Mouse (Mus musculus): Measurements from ENCODE around the gene Lsm3. TPM values are rescaled to one million over a fixed set of nuclear protein-coding genes. Genes with fewer than 3 reads are reported as not detected.

Lsm3 gene
- polyA plus RNA-seq, 1 experiment: 10.3 TPM

DNA sequence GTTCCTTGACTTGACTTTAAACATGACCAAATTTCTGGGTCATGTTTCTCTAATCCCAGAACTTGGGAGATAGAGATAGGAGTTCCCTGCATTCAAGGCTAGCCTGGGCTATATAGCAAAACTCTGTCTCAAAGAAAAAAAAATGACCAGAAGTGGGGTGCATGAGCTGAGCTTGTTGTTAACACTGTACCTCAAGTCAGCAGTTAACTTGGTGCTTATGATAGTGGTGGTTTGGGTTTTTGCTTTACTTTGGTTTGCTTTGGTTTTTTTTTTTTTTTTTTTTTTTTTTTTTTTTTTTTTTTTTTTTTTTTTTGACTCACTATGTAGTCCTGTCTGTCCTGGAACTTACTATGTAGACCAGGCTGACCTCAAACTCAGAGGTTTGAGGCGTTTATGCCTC lies 31.6 kb downstream of the Lsm3 start:
- H3K27me3 ChIP-seq (replicated peaks): peaks cover 49% of the 10 kb centered on the region
- H3K4me3 ChIP-seq (replicated peaks): no peak overlapping the region
- H3K9me3 ChIP-seq: no peaks in the 10 kb centered on the region; the same call in 1 of the 2 replicates
- H3K36me3 ChIP-seq (replicated peaks; ENCODE audit: low read length): no peaks in the 10 kb centered on the region
- peaks cover 59% of the 10 kb centered on the region for H3K4me1 ChIP-seq
- no peak for TF ChIP-seq FLI1 (IDR thresholded peaks at IDR 0.05; ENCODE audit: low read length)

DNA sequence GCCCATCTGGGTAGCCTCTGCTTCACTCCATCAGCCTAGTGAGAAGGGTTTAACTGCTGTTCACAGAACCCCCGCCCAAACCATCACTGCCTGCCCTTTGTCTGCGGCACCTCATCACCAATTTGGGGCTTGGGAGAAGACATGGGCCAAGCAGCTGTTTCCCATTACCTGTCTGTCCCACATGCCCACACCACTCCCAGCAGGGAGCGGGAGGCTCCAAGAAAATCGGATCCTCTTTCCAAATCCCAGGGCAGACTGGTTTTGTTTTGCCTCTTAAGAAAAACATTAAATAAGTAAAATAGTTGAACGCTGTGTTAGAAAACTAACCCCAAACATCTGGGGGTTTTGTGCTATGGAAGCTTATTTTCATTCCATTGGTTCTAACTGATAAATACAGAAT lies 33.9 kb downstream of the Lsm3 start:
- TF ChIP-seq FLI1 (IDR thresholded peaks at IDR 0.05; ENCODE audit: low read length): no peak
- TF ChIP-seq GATA1 (IDR thresholded peaks at IDR 0.05; ENCODE audit: borderline replicate concordance, low read length): no peak
- H3K27me3 ChIP-seq (replicated peaks): peaks cover 44% of the 10 kb centered on the region
- H3K36me3 ChIP-seq (replicated peaks; ENCODE audit: low read length): no peaks in the 10 kb centered on the region

DNA sequence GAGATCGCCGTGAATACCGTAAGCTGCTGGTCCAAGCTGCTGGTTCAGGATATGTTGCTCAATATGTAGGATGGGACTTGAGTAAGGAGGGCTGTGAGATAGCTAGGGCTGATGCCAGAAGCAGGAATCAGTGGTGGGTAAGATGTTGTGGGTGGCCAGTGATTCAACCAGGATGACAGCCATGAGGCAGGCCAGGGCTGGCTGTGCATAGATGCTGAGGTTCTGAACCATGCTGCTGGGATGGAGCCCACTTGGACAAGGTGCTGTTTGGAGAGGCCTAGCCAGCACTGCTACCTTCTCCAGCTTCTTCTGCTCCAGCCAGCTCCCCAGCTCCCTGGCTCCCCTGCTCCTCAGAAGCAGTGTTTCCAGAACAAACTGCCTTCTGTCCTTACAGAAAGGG lies 35.9 kb downstream of the Lsm3 start:
- peaks cover 36% of the 10 kb centered on the region for H3K4me1 ChIP-seq
- H3K4me3 ChIP-seq (replicated peaks): no peak overlapping the region
- TF ChIP-seq GATA1 (IDR thresholded peaks at IDR 0.05; ENCODE audit: borderline replicate concordance, low read length) (no peak), FLI1 (IDR thresholded peaks at IDR 0.05; ENCODE audit: low read length) (no peak)
- H3K36me3 ChIP-seq (replicated peaks; ENCODE audit: low read length): no peaks in the 10 kb centered on the region
- H3K9me3 ChIP-seq: peaks cover 9% of the 10 kb centered on the region
- H3K27me3 ChIP-seq (replicated peaks): peaks cover 49% of the 10 kb centered on the region

More for the DNA sequence above, 33.9 kb downstream of the Lsm3 start:
- Histone ChIP-seq H3K4me3 (replicated peaks) (no peak overlapping the region), H3K9me3 (no peaks in the 10 kb centered on the region; the same call in 1 of the 2 replicates), H3K4me1 (peaks cover 48% of the 10 kb centered on the region)

DNA sequence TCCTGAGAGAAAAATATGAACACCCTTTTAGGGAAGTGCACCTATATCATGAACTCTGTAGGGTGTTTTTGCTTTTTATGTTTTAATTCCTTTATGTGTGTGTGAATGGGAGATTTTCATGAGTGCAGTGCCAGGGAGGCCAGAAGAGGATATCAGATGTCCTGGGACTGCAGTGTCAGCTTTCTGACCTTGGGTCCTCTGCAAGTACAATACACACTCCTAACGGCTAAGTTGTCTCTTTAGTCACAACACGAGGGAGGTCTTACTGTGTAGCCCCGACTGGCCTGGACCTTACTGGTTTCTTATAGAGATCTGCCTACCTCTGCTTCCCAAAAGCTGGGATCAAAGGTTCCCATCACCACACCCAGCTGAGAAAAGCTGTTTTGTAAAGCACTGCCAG lies 37.0 kb downstream of the Lsm3 start:
- no peak for TF ChIP-seq FLI1 (IDR thresholded peaks at IDR 0.05; ENCODE audit: low read length)
- no peak for TF ChIP-seq GATA1 (IDR thresholded peaks at IDR 0.05; ENCODE audit: borderline replicate concordance, low read length)
- Histone ChIP-seq H3K4me3 (replicated peaks) (no peak overlapping the region), H3K27me3 (replicated peaks) (peaks cover 56% of the 10 kb centered on the region), H3K4me1 (peaks cover 32% of the 10 kb centered on the region), H3K9me3 (peaks cover 13% of the 10 kb centered on the region), H3K36me3 (replicated peaks; ENCODE audit: low read length) (no peaks in the 10 kb centered on the region)

DNA sequence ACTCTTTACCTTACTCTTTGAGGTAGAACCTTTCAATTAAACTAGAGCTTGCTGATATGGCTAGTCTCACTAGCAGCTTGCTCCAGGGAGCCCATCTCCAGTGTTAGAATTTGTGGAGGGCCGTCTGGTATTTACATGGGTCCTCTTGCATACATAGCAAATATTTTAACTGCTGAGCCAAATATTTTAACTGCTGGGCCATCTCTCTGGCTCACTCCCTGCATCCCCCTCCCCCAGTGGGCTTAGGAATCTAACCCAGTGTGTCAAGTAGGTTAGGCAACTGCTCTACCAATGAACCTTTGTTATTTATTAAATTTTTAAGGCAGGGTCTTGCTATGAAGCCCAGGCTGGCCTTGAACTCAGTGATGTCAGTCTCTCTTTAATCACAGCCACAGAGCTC lies 42.8 kb downstream of the Lsm3 start:
- H3K36me3 ChIP-seq (replicated peaks; ENCODE audit: low read length): no peaks in the 10 kb centered on the region
- peaks cover 56% of the 10 kb centered on the region for H3K27me3 ChIP-seq (replicated peaks)
- TF ChIP-seq GATA1 (IDR thresholded peaks at IDR 0.05; ENCODE audit: borderline replicate concordance, low read length): no peak
- no peak for TF ChIP-seq FLI1 (IDR thresholded peaks at IDR 0.05; ENCODE audit: low read length)
- H3K9me3 ChIP-seq: peaks cover 13% of the 10 kb centered on the region
- peaks cover 9% of the 10 kb centered on the region for H3K4me1 ChIP-seq
- no peak overlapping the region for H3K4me3 ChIP-seq (replicated peaks)

DNA sequence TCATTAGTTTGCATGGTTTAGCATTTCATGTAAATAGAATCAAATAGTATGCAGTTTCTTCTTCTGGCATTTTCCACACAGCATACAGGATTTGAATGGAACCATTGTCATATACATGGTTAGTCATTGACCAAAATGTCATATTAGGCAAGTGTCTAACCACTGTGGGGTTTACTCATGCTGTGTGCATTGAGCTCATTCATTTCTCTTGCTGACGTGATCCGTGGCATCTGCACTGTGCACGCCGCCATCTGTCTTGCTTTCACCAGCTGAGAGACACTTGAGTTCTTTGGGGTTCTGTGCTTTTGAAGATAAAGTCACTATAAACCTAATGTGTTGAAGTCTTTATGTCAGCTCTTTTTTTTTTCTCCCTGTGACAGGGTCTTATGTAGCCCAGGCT lies 43.6 kb downstream of the Lsm3 start:
- no peak overlapping the region for H3K4me3 ChIP-seq (replicated peaks)
- H3K27me3 ChIP-seq (replicated peaks): peaks cover 59% of the 10 kb centered on the region
- no peak for TF ChIP-seq GATA1 (IDR thresholded peaks at IDR 0.05; ENCODE audit: borderline replicate concordance, low read length)
- no peak for TF ChIP-seq FLI1 (IDR thresholded peaks at IDR 0.05; ENCODE audit: low read length)
- peaks cover 13% of the 10 kb centered on the region for H3K9me3 ChIP-seq
- no peaks in the 10 kb centered on the region for H3K36me3 ChIP-seq (replicated peaks; ENCODE audit: low read length)
- H3K4me1 ChIP-seq: peaks cover 7% of the 10 kb centered on the region

DNA sequence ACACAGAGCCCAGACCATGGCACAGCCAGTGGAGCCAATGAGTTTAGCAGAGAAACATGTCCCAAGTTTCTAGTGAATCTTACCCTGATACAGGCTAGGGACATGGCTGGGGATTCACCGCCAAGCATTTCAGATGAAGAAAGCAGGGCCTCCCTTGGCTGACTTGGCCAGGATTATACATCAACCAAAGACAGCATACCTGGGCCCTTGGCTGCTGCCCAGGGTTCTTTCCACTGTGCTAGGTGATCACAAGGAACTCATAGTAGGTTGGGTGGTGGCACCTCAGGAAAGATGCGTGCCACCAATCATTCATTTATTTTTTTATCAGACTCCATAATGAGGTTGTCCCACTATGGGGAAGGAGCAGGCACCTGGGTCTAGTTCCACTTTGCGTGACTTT lies 44.5 kb downstream of the Lsm3 start:
- peaks cover 13% of the 10 kb centered on the region for H3K9me3 ChIP-seq
- H3K4me3 ChIP-seq (replicated peaks): no peak overlapping the region
- H3K4me1 ChIP-seq: no peaks in the 10 kb centered on the region
- TF ChIP-seq FLI1 (IDR thresholded peaks at IDR 0.05; ENCODE audit: low read length) (no peak), GATA1 (IDR thresholded peaks at IDR 0.05; ENCODE audit: borderline replicate concordance, low read length) (no peak)
- H3K27me3 ChIP-seq (replicated peaks): peaks cover 54% of the 10 kb centered on the region
- H3K36me3 ChIP-seq (replicated peaks; ENCODE audit: low read length): no peaks in the 10 kb centered on the region

DNA sequence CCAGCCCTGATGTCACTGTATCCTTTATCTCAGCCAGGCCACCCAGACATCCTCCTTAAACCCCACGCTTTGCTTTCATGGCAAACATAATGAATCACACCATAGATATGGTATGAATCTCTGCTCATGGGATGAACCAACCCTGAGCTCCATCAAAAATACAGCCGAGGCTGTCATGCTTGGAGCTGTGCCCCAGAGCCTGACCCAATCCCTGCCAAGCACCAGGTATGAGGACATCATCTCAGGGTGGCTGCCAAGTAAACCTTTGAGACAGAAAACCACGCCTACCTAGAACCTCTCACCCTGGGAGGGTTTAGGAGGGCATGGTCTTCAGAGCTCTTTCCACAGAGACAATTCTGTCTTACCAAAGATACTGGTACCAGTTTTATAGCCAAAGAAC lies 47.3 kb downstream of the Lsm3 start:
- no peaks in the 10 kb centered on the region for H3K4me1 ChIP-seq
- H3K36me3 ChIP-seq (replicated peaks; ENCODE audit: low read length): no peaks in the 10 kb centered on the region
- TF ChIP-seq FLI1 (IDR thresholded peaks at IDR 0.05; ENCODE audit: low read length): no peak
- no peak for TF ChIP-seq GATA1 (IDR thresholded peaks at IDR 0.05; ENCODE audit: borderline replicate concordance, low read length)
- peaks cover 56% of the 10 kb centered on the region for H3K27me3 ChIP-seq (replicated peaks)
- no peaks in the 10 kb centered on the region for H3K9me3 ChIP-seq
- H3K4me3 ChIP-seq (replicated peaks): no peak overlapping the region

DNA sequence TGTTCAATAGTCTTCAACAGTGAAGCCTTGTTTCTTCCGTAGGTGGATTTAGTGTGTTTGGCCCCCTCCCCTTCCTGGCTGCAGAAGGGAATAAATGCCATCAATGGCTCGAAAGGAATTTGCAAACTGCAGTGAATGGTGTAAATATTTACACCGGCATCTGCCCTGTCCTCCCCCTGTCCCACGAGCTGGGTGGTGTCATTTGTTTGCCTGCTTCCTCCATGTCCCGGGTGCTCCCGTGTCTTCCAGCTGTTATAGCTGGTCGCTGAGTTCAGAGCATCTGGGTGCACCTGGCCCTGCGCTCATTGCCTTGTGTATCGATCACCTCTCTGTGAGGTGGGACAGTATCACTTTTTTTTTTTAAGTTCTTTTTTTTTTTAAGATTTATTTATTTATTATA lies 50.7 kb downstream of the Lsm3 start:
- H3K4me3 ChIP-seq (replicated peaks): no peak overlapping the region
- TF ChIP-seq GATA1 (IDR thresholded peaks at IDR 0.05; ENCODE audit: borderline replicate concordance, low read length) (no peak), FLI1 (IDR thresholded peaks at IDR 0.05; ENCODE audit: low read length) (no peak)
- H3K9me3 ChIP-seq: no peaks in the 10 kb centered on the region
- no peaks in the 10 kb centered on the region for H3K36me3 ChIP-seq (replicated peaks; ENCODE audit: low read length)
- H3K27me3 ChIP-seq (replicated peaks): peaks cover 46% of the 10 kb centered on the region
- H3K4me1 ChIP-seq: no peaks in the 10 kb centered on the region

Other genes starting within 250 kb of the Lsm3 start
- gene Wnt7a, start 104.6 kb upstream of the Lsm3 start, polyA plus RNA-seq (2012; ENCODE audit: insufficient read depth, low replicate concordance): not detected in 2 replicates
- 0.79 and 6.6 TPM in 2 replicates for gene Chchd4, start 42.4 kb upstream of the Lsm3 start, polyA plus RNA-seq (2012; ENCODE audit: insufficient read depth, low replicate concordance)
- gene Tmem43, start 42.2 kb upstream of the Lsm3 start, polyA plus RNA-seq (2012; ENCODE audit: insufficient read depth, low replicate concordance): 1.5 and 3.9 TPM in 2 replicates
- 0.45 and 3.5 TPM in 2 replicates for gene Xpc, start within 50 bp of the Lsm3 start, polyA plus RNA-seq (2012; ENCODE audit: insufficient read depth, low replicate concordance)
- gene Slc6a6, start 168.1 kb downstream of the Lsm3 start, polyA plus RNA-seq (2012; ENCODE audit: insufficient read depth, low replicate concordance): 20.6 and 27.7 TPM in 2 replicates

Measured in megakaryocyte, embryonic 14.5 days (primary cell).